Mouse (Mus musculus) adrenal gland, postnatal 4 days (tissue): ENCODE data around the gene Adh6b. TPM values are rescaled to one million over a fixed set of nuclear protein-coding genes. Genes with fewer than 3 reads are reported as not detected.
"Not testable (repeated sequence)": the region's sequence is repeated elsewhere in the genome, so short reads cannot be mapped to it uniquely, and the experiment has no call there.

ENCODE experiments used
- DNase-seq, 2 experiments: peaks; one replicate each; pipeline ENCODE4 v3.0.0; 2021 to 2022; ENCODE audit warnings: low spot score in 2 of 2, mixed read lengths in 2 of 2
- total RNA-seq, 2 experiments: library from RNA; stranded (reverse); gene quantifications; 2 replicates each; pipeline ENCODE4 v1.2.3; 2021

Adh6b gene
- total RNA-seq, 2 experiments from 2014 or later = 0.48 to 0.73 TPM

- DNase-seq = no peak
Observed at GRCm38 (mm10) chr3:138358856-138359255, 17.3 kb downstream of the Adh6b start.

GRCm38 (mm10) chr3:138360721-138361120 is 19.1 kb downstream of the Adh6b start:
- DNase-seq = no peak

- DNase-seq = no peak
Observed at GRCm38 (mm10) chr3:138362920-138363319, 21.3 kb downstream of the Adh6b start.

- DNase-seq = no peak
Observed at GRCm38 (mm10) chr3:138366181-138366580, 24.6 kb downstream of the Adh6b start.

GRCm38 (mm10) chr3:138369546-138369945 is 28.0 kb downstream of the Adh6b start:
- DNase-seq = no peak

- not testable (repeated sequence) for DNase-seq
Observed at GRCm38 (mm10) chr3:138370289-138370688, 28.7 kb downstream of the Adh6b start.

- DNase-seq = no peak
Observed at GRCm38 (mm10) chr3:138373920-138374319, 32.3 kb downstream of the Adh6b start.

DNA sequence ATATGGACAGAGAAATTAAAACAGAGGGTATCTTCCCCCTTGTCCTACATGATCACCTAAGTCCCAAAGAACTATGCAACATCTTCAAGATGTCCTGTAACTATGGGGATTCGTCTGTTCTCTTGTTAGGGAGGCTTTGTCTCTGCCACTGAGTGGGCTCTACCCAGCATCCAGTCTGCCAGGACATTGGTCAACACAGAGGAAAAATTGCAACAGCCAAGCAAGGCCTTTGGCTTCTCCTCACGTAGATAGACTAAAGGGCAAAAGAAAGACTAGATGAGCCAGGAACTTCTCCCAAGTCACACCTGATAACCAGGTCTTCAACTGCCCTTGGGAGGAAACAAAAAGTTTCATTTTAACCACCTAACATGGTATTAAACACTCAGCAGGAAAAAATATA is 33.6 kb downstream of the Adh6b start:
- no peak for DNase-seq

GRCm38 (mm10) chr3:138381133-138381532 is 39.6 kb downstream of the Adh6b start:
- no peak for DNase-seq

DNA sequence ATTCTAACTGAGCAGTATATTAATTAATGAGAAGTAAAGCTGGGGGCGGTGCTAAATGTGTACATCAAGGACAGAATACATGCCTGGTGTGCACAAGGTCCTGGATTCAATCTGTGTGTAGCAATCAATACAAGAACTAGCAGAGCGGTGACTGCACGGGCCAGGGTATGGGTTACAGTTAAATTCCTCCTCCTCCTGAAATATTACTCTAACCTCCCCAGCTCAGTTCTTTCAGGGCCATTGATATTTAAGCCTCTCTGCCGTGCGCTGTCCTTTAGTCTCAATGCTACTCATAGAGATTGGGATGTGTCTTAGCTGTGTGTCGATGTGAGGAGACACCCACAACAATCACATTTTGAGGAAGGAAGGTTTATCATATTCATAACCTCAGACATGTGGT is 45.6 kb downstream of the Adh6b start:
- no peak for DNase-seq

GRCm38 (mm10) chr3:138404872-138405271 is 63.3 kb downstream of the Adh6b start:
- no peak for DNase-seq

GRCm38 (mm10) chr3:138405341-138405740 is 63.8 kb downstream of the Adh6b start:
- DNase-seq = no peak

DNA sequence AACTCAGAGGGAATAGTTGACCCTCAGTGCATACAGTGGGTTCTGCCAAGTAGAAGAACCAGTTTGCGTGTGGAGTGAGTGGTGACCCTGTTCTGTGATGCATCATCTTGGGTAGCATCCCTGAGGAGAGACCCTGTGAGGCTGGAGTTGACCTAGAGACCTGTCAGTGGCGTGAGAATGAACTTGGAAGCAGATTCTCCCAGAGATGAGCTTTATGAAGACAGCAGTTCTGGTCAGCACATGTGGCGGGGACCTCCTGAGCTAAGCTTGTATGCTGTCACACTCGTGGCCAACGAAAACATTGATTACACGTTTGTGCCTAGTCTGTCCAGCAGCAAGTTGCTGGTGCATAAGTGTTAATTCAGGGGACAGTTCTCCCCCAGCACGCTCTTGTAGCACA is 64.3 kb downstream of the Adh6b start:
- DNase-seq = no peak

DNA sequence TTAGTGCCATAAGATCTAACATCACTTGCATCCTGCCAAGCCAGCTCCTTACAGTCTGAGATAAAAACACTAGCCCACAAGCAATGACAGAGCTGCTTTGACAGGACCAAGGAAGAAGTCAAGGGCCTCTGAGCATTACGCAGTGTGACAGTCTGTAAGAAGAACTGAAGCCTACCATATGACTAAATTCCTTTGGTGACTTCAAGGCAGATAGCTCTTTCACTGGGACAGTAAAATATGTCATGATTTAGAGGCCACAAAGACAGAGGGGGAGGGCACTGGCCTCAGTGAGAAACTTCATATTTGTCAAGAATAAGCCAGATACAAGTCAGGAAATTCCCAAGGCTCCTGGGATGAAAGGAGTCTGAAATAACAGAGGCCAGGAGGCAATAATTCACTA is 66.3 kb downstream of the Adh6b start:
- DNase-seq = no peak

Other genes with a start within 250 kb of the Adh6b start
- 10 to 100 TPM in 1 of 2 experiments, 1 to 10 TPM in 1; 6.6 to 12.5 TPM for gene Trmt10a, start 198.3 kb upstream of the Adh6b start, total RNA-seq
- 10 to 100 TPM; 11.7 to 21.3 TPM for gene Mttp, start 196.8 kb upstream of the Adh6b start, total RNA-seq
- gene 4930579F01Rik, start 147.9 kb upstream of the Adh6b start, total RNA-seq = not detected
- gene Adh7, start 124.0 kb upstream of the Adh6b start, total RNA-seq = 10 to 100 TPM; 22.2 to 29.2 TPM
- gene Adh1, start 80.8 kb upstream of the Adh6b start, total RNA-seq = 1,000 to 10,000 TPM; 4,514 to 5,007 TPM
- gene Adh6a, start 28.5 kb upstream of the Adh6b start, total RNA-seq = not detected
- 1 to 10 TPM in 1 of 2 experiments, under 1 TPM in 1; 0.22 to 1.0 TPM for gene Adh4, start 73.7 kb downstream of the Adh6b start, total RNA-seq
- 100 to 1,000 TPM; 259 to 303 TPM for gene Adh5, start 101.3 kb downstream of the Adh6b start, total RNA-seq
- 10 to 100 TPM; 55.8 to 59.4 TPM for gene Metap1, start 147.7 kb downstream of the Adh6b start, total RNA-seq
- gene Eif4e, start 184.4 kb downstream of the Adh6b start, total RNA-seq = 100 to 1,000 TPM; 176 to 182 TPM